12 mouse cellular contexts compared by ENCODE assay signal in genomic region chr10:67637339-67637738, GRCm38 (mm10).
A peak's percentile ranks its signal among the peaks of the same experiment; 100 is the strongest.
DNase-seq lines count a peak whose midpoint lies in the region; ATAC-seq and TF ChIP-seq lines count a peak whose summit lies in the region.
"Had no signal": no experiment of that assay in that cellular context is flagged by ENCODE, and none has a peak within 500 bp of the region (broad histone marks: within the 10 kb centered on the region; RNA-seq: fewer than 3 reads in every experiment).

No protein-coding gene starts in this region.

- no peak overlapping the region for H3K9ac ChIP-seq in heart, adult 2 months (ENCODE audit: low read depth, low read length)
- H3K9ac ChIP-seq in lung, embryonic 16.5 days (ENCODE audit: low read length) = no peak overlapping the region
- H3K9ac ChIP-seq in liver, embryonic 11.5 days (ENCODE audit: low read depth, low read length) = no peak overlapping the region
- H3K9ac ChIP-seq: embryonic facial prominence, embryonic 13.5 days; stomach, embryonic 15.5 days had no signal

- DNase-seq in heart, adult 2 months = no peak
- no peak for DNase-seq in heart, adult 9 months (ENCODE audit: low spot score in 2 of 2)
- no peak for DNase-seq in lung, postnatal 25 days (ENCODE audit: low spot score)
- DNase-seq in naive thymus-derived CD4-positive, alpha-beta T cell, adult 2 months (ENCODE audit: low read depth) = peak; percentile 57
- no peak for DNase-seq in liver, embryonic 11.5 days (ENCODE audit: low spot score)
- no peak for DNase-seq in testis, postnatal 14 days (ENCODE audit: low spot score)
- DNase-seq: heart, adult 11 months; lung, adult 18-20 months had no signal

- 70% methylated on average over 5 of the region's 5 CpGs for WGBS in heart, adult 2 months
- WGBS in lung, embryonic 16.5 days = 43% methylated on average over 5 of the region's 5 CpGs
- WGBS in bone marrow, adult 2 months = 60% methylated on average over 5 of the region's 5 CpGs
- WGBS in liver, embryonic 11.5 days = 58% methylated on average over 5 of the region's 5 CpGs

- H3K27me3 ChIP-seq in heart, adult 2 months (ENCODE audit: control insufficient read depth, insufficient read depth, low read length) = no peaks in the 10 kb centered on the region
- no peaks in the 10 kb centered on the region for H3K27me3 ChIP-seq in lung, embryonic 16.5 days (ENCODE audit: control insufficient read depth, insufficient read depth, low read depth, low read length)
- H3K27me3 ChIP-seq in liver, embryonic 11.5 days (replicated peaks; ENCODE audit: control insufficient read depth, insufficient read depth, low read length) = no peaks in the 10 kb centered on the region
- H3K27me3 ChIP-seq: embryonic facial prominence, embryonic 13.5 days; stomach, embryonic 15.5 days had no signal

- intact Hi-C loops in heart, adult 2 months (cut with DNase I) = no loop called here

- H3K4me3 ChIP-seq in heart, adult 2 months = no peak overlapping the region
- no peak overlapping the region for H3K4me3 ChIP-seq in lung, embryonic 16.5 days (ENCODE audit: low read length)
- no peak overlapping the region for H3K4me3 ChIP-seq in bone marrow, adult 2 months (replicated peaks; ENCODE audit: control insufficient read depth, low read depth, low read length)
- no peak overlapping the region for H3K4me3 ChIP-seq in liver, embryonic 11.5 days (ENCODE audit: low read depth, low read length)

- H3K36me3 ChIP-seq in heart, adult 2 months (ENCODE audit: control insufficient read depth, insufficient read depth, low read length) = no peaks in the 10 kb centered on the region
- H3K36me3 ChIP-seq in lung, embryonic 16.5 days (ENCODE audit: control insufficient read depth, insufficient read depth, low read length) = no peaks in the 10 kb centered on the region
- no peaks in the 10 kb centered on the region for H3K36me3 ChIP-seq in liver, embryonic 11.5 days (ENCODE audit: control insufficient read depth, insufficient read depth, low read length)
- H3K36me3 ChIP-seq: embryonic facial prominence, embryonic 13.5 days; stomach, embryonic 15.5 days had no signal

- no peaks in the 10 kb centered on the region for H3K4me1 ChIP-seq in heart, adult 2 months (ENCODE audit: control insufficient read depth, insufficient read depth, low read length)
- H3K4me1 ChIP-seq in lung, embryonic 16.5 days (replicated peaks; ENCODE audit: control insufficient read depth, insufficient read depth, low read length) = 0 out of 2 replicates have a peak, but pooled peaks cover 3% of the 10 kb centered on the region
- H3K4me1 ChIP-seq in bone marrow, adult 2 months (ENCODE audit: control insufficient read depth, insufficient read depth, low read length) = no peaks in the 10 kb centered on the region
- H3K4me1 ChIP-seq in liver, embryonic 11.5 days (replicated peaks; ENCODE audit: control insufficient read depth, insufficient read depth, low read length) = no peaks in the 10 kb centered on the region

- no peak for TF ChIP-seq EP300 in heart, adult 2 months (IDR thresholded peaks at IDR 0.05; ENCODE audit: insufficient read depth, low read depth, low read length)

- peak; percentile 21; the same call in 1 of the 2 replicates for TF ChIP-seq CTCF in heart, adult 2 months (IDR thresholded peaks at IDR 0.05)
- 0 out of 2 replicates have a peak, but pooled peaks have one; percentile 20 for TF ChIP-seq CTCF in bone marrow, adult 2 months (IDR thresholded peaks at IDR 0.05; ENCODE audit: control insufficient read depth, insufficient read depth, low read length)

- no peak for TF ChIP-seq POLR2A in heart, adult 2 months (IDR thresholded peaks at IDR 0.05; ENCODE audit: insufficient read depth, low read depth, low read length)
- no peak for TF ChIP-seq POLR2A in bone marrow, adult 2 months (IDR thresholded peaks at IDR 0.05; ENCODE audit: borderline replicate concordance, control insufficient read depth, low read depth, low read length)

- H3K4me2 ChIP-seq in lung, embryonic 16.5 days (ENCODE audit: low read depth, low read length) = no peak overlapping the region
- H3K4me2 ChIP-seq in liver, embryonic 11.5 days = no peak overlapping the region

- H3K79me2 ChIP-seq in heart, adult 2 months (replicated peaks; ENCODE audit: control insufficient read depth, insufficient read depth, low read length) = no peaks in the 10 kb centered on the region

- no peak overlapping the region for H3K27ac ChIP-seq in heart, adult 2 months
- H3K27ac ChIP-seq in lung, embryonic 16.5 days (ENCODE audit: low read length) = no peak overlapping the region
- no peak overlapping the region for H3K27ac ChIP-seq in bone marrow, adult 2 months (ENCODE audit: control insufficient read depth, insufficient read depth, low read depth, low read length, poor library complexity)
- no peak overlapping the region for H3K27ac ChIP-seq in liver, embryonic 11.5 days (ENCODE audit: low read depth, low read length)
- H3K27ac ChIP-seq: embryonic facial prominence, embryonic 13.5 days; stomach, embryonic 15.5 days had no signal

- H3K9me3 ChIP-seq in lung, embryonic 16.5 days (ENCODE audit: control insufficient read depth, low read length) = no peaks in the 10 kb centered on the region
- no peaks in the 10 kb centered on the region for H3K9me3 ChIP-seq in liver, embryonic 11.5 days (ENCODE audit: control insufficient read depth, low read length)
- H3K9me3 ChIP-seq: embryonic facial prominence, embryonic 13.5 days; stomach, embryonic 15.5 days had no signal

- 0 out of 2 replicates have a peak, but pooled peaks have one; percentile 23 for ATAC-seq in lung, embryonic 16.5 days (ENCODE audit: low read depth)
- no peak for ATAC-seq in liver, embryonic 11.5 days (replicated peaks; ENCODE audit: low FRiP score)
